Mouse (Mus musculus) cerebellum, adult 2 months (tissue): ENCODE results near the gene Ctdspl.

Experiments used
- CTCF ChIP-seq: fragments of 200-500 bp; IDR thresholded peaks from 2 replicates; pipeline ENCODE4 v1.5.1; 2011; ENCODE audit warnings: low read depth, mild to moderate bottlenecking, control low read depth, low read length, moderate library complexity, borderline replicate concordance; ENCODE audit not compliant: insufficient read depth
- POLR2A ChIP-seq: fragments of 200-500 bp; IDR thresholded peaks from 2 replicates; pipeline ENCODE4 v1.6.1; 2011; ENCODE audit warnings: low read length, control low read depth, borderline replicate concordance; ENCODE audit not compliant: insufficient read depth

GRCm38 (mm10) chr9:119082656-119083430 lies 156.6 kb downstream of the Ctdspl start:
- TF ChIP-seq CTCF (no peak), POLR2A (no peak)
